Mouse (Mus musculus) R1 (cell line): ENCODE measurements at regions not wholly inside any gene's neighbourhood (a gene's known extent, or its start where the extent isn't known, plus 50 kb on each side); places are given as distances from the start of the nearest gene placed in this dataset.

Source experiments
- DNase-seq: peaks from one replicate; pipeline ENCODE4 v3.0.0-alpha.2; 2018; ENCODE audit warnings: low read depth, low spot score

GRCm38 (mm10) chr17:79414006-79414405 is 59.1 kb upstream of the Cdc42ep3 start:
- no peak for DNase-seq

GRCm38 (mm10) chr17:79417953-79418352 is 63.1 kb upstream of the Cdc42ep3 start:
- DNase-seq: no peak

- DNase-seq: no peak
Measured at GRCm38 (mm10) chr17:79421618-79422017, 66.7 kb upstream of the Cdc42ep3 start.

- DNase-seq: no peak
Measured at GRCm38 (mm10) chr17:79439182-79439581, 84.3 kb upstream of the Cdc42ep3 start.

GRCm38 (mm10) chr17:79442507-79443115 is 87.7 kb upstream of the Cdc42ep3 start:
- DNase-seq: no peak

- no peak for DNase-seq
Measured at GRCm38 (mm10) chr17:79447170-79447569, 92.3 kb upstream of the Cdc42ep3 start.

- no peak for DNase-seq
Measured at GRCm38 (mm10) chr17:79451141-79451860, 96.4 kb upstream of the Cdc42ep3 start.

- DNase-seq: no peak
Measured at GRCm38 (mm10) chr17:79453825-79454224, 98.9 kb upstream of the Cdc42ep3 start.

- no peak for DNase-seq
Measured at GRCm38 (mm10) chr17:79454526-79454925, 99.6 kb upstream of the Cdc42ep3 start.

- DNase-seq: no peak
Measured at GRCm38 (mm10) chr17:79455229-79455628, 100.3 kb upstream of the Cdc42ep3 start.

- no peak for DNase-seq
Measured at GRCm38 (mm10) chr17:79457636-79458035, 102.7 kb upstream of the Cdc42ep3 start.

GRCm38 (mm10) chr17:79461681-79462091 is 106.8 kb upstream of the Cdc42ep3 start:
- DNase-seq: no peak

GRCm38 (mm10) chr17:79463074-79463694 is 108.3 kb upstream of the Cdc42ep3 start:
- no peak for DNase-seq

- no peak for DNase-seq
Measured at GRCm38 (mm10) chr17:79465666-79466065, 110.8 kb upstream of the Cdc42ep3 start.

- DNase-seq: no peak
Measured at GRCm38 (mm10) chr17:79471639-79472038, 116.7 kb upstream of the Cdc42ep3 start.

GRCm38 (mm10) chr17:79472106-79472995 is 117.5 kb upstream of the Cdc42ep3 start:
- no peak for DNase-seq

- no peak for DNase-seq
Measured at GRCm38 (mm10) chr17:79476671-79477070, 121.8 kb upstream of the Cdc42ep3 start.

- no peak for DNase-seq
Measured at GRCm38 (mm10) chr17:79481112-79481738, 126.3 kb upstream of the Cdc42ep3 start.

- no peak for DNase-seq
Measured at GRCm38 (mm10) chr17:79481936-79482335, 127.0 kb upstream of the Cdc42ep3 start.

- no peak for DNase-seq
Measured at GRCm38 (mm10) chr17:79485239-79485638, 126.4 kb upstream of the Rmdn2 start.

GRCm38 (mm10) chr17:79489306-79489705 is 122.4 kb upstream of the Rmdn2 start:
- no peak for DNase-seq
